Mouse (Mus musculus): ENCODE measurements around the gene Eif2b4. TPM values are rescaled to one million over a fixed set of nuclear protein-coding genes. Genes with fewer than 3 reads are reported as not detected.

Gene Eif2b4
- total and polyA plus RNA-seq, 2 experiments: 18.7 to 51.0 TPM

GRCm38 (mm10) chr5:31164878-31165277 is 28.4 kb downstream of the Eif2b4 start:
- Histone ChIP-seq H3K27me3 (ENCODE audit: control insufficient read depth, insufficient read depth, low read length) (no peaks in the 10 kb centered on the region), H3K9ac (ENCODE audit: low read depth, low read length) (no peak overlapping the region), H3K4me3 (ENCODE audit: insufficient read depth, low read depth, low read length) (no peak overlapping the region), H3K79me2 (ENCODE audit: control insufficient read depth, insufficient read depth, low read length) (no peaks in the 10 kb centered on the region), H3K27ac (replicated peaks; ENCODE audit: insufficient read depth, low read depth, low read length) (no peak overlapping the region), H3K4me1 (ENCODE audit: control insufficient read depth, insufficient read depth, low read length) (no peaks in the 10 kb centered on the region), H3K36me3 (ENCODE audit: control insufficient read depth, insufficient read depth, low read length) (peaks cover 74% of the 10 kb centered on the region)
- no peak for TF ChIP-seq POLR2A (IDR thresholded peaks at IDR 0.05; ENCODE audit: extremely low read depth, insufficient read depth, low read length)
- WGBS: 98% methylated on average over 1 of the region's 1 CpGs
- DNase-seq (ENCODE audit: extremely low read depth, low read depth, low spot score): no peak

DNA sequence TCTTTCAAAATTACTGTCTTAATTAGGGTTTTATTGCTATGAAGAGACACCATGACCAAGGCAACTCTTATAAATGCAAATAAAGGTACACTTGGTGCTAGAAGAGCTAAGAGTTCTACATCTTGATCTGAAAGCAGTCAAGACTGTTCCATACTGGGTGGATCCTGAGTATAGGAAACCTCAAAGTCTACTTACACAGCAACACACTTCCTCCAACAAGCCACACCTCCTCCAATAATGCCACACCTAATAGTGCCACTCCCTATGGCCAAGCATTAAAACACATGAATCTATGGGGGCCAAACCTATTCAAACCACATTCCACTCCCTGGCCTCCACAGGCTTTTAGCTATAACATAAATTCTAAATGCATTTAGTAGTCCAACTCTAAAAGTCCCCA is 30.8 kb downstream of the Eif2b4 start:
- Histone ChIP-seq H3K36me3 (ENCODE audit: control insufficient read depth, insufficient read depth, low read length) (peaks cover 75% of the 10 kb centered on the region), H3K9ac (ENCODE audit: low read depth, low read length) (no peak overlapping the region), H3K79me2 (ENCODE audit: control insufficient read depth, insufficient read depth, low read length) (no peaks in the 10 kb centered on the region), H3K27me3 (ENCODE audit: control insufficient read depth, insufficient read depth, low read length) (no peaks in the 10 kb centered on the region), H3K4me1 (ENCODE audit: control insufficient read depth, insufficient read depth, low read length) (no peaks in the 10 kb centered on the region), H3K4me3 (ENCODE audit: insufficient read depth, low read depth, low read length) (no peak overlapping the region), H3K27ac (replicated peaks; ENCODE audit: insufficient read depth, low read depth, low read length) (no peak overlapping the region)
- no peak for DNase-seq (ENCODE audit: extremely low read depth, low read depth, low spot score)
- no peak for TF ChIP-seq POLR2A (IDR thresholded peaks at IDR 0.05; ENCODE audit: extremely low read depth, insufficient read depth, low read length)
- TF ChIP-seq CTCF (IDR thresholded peaks at IDR 0.05; ENCODE audit: low read depth, low read length): no peak

DNA sequence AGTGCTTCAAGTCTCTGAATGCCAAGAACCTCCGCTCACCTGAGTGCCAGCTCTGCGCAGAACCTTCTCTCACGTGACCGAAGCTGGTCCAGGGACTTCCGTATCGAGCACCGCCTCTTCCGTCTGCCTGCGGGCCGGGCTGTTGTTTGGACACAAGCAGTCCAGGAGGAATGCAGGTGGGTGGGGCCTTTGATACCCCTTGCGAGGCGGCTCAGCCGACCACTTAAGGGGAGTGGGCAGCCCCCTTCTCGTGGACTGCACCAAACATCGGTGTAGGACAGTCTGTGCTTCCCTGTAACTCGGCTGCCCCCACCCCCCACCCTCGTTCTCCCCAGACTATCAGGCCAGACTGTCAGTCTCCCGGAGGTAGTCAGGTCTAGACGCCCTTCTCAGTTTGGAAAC is 39.1 kb downstream of the Eif2b4 start, which contains the start of gene Mpv17:
Gene Mpv17 (minus strand): TSS at position 100 of the 402 bp plus-strand sequence.
- H3K4me1 ChIP-seq (ENCODE audit: control insufficient read depth, insufficient read depth, low read length): peaks cover 7% of the 10 kb centered on the region; the same call in 1 of the 2 replicates
- H3K27ac ChIP-seq (replicated peaks; ENCODE audit: insufficient read depth, low read depth, low read length): peak within 1 kb of the TSS; percentile 30; the same call in 1 of the 2 replicates
- peaks cover 20% of the 10 kb centered on the region for H3K36me3 ChIP-seq (ENCODE audit: control insufficient read depth, insufficient read depth, low read length)
- no peaks in the 10 kb centered on the region for H3K79me2 ChIP-seq (ENCODE audit: control insufficient read depth, insufficient read depth, low read length)
- TF ChIP-seq POLR2A (IDR thresholded peaks at IDR 0.05; ENCODE audit: extremely low read depth, insufficient read depth, low read length) (peak; percentile 48; the same call in 1 of the 2 replicates), CTCF (IDR thresholded peaks at IDR 0.05; ENCODE audit: low read depth, low read length) (no peak)
- WGBS: under 1% methylated on average over 19 of the region's 19 CpGs
- H3K9ac ChIP-seq (ENCODE audit: low read depth, low read length): peak within 1 kb of the TSS; percentile 75
- DNase-seq (ENCODE audit: extremely low read depth, low read depth, low spot score): peak; percentile 87
- peak within 1 kb of the TSS; percentile 92 for H3K4me3 ChIP-seq (ENCODE audit: insufficient read depth, low read depth, low read length)
- no peaks in the 10 kb centered on the region for H3K27me3 ChIP-seq (ENCODE audit: control insufficient read depth, insufficient read depth, low read length)

DNA sequence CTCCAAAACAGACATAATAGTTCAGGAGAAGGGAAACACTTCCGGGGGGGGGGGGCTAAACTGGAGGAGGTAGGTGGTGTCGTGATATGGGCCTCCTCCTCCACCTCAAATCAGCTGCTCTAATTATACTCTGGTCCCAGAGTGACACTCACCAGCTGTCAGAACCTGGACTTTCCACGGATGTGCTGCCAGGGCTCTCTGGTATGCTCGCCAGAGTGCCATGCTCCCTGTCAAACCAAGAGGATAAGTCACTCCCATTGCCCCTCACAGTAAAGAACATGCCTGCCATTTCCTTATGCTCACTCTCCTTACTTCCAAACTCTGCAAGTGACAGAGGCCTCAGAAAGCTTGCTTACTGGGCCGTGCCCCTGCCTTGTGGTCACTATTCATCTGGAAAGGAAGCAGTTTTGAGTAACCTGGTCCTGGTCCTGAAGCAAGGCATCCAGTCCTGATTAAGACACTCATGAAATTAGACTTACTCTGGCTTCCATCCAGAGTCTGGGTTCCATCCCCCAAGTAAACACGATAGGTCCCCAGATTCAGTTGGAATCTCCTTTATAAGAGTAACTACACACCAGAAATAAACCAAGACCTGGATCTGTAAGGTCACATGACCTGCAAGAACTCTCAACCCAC is 39.6 kb downstream of the Eif2b4 start:
- Histone ChIP-seq H3K36me3 (ENCODE audit: control insufficient read depth, insufficient read depth, low read length) (peaks cover 15% of the 10 kb centered on the region), H3K4me3 (ENCODE audit: insufficient read depth, low read depth, low read length) (peak overlapping the region; percentile 92), H3K27ac (replicated peaks; ENCODE audit: insufficient read depth, low read depth, low read length) (no peak overlapping the region), H3K27me3 (ENCODE audit: control insufficient read depth, insufficient read depth, low read length) (no peaks in the 10 kb centered on the region), H3K79me2 (ENCODE audit: control insufficient read depth, insufficient read depth, low read length) (no peaks in the 10 kb centered on the region), H3K9ac (ENCODE audit: low read depth, low read length) (peak overlapping the region; percentile 35), H3K4me1 (ENCODE audit: control insufficient read depth, insufficient read depth, low read length) (peaks cover 7% of the 10 kb centered on the region; the same call in 1 of the 2 replicates)
- no peak for DNase-seq (ENCODE audit: extremely low read depth, low read depth, low spot score)
- WGBS: 23% methylated on average over 6 of the region's 6 CpGs
- TF ChIP-seq POLR2A (IDR thresholded peaks at IDR 0.05; ENCODE audit: extremely low read depth, insufficient read depth, low read length) (no peak), CTCF (IDR thresholded peaks at IDR 0.05; ENCODE audit: low read depth, low read length) (no peak)

DNA sequence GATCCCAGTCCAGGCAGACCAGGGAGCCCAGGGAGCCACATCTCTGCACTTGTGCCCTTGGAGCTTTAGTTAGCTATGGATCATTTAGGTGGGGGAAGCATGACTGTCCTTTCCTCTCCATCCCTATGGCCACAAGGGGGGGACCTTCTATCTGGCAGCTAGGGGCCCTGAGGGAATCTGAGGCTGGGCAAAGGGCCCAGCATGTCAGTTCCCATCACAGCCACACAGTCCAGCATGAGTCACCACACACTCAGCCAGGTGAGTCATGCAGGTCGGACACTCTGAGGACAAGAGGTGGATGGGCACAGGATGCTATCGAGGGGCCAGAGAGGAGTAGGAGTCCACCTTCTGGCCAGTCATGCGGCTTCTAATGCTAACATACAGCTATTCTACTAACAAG is 41.5 kb downstream of the Eif2b4 start:
- 75% methylated on average over 3 of the region's 3 CpGs for WGBS
- no peak for TF ChIP-seq POLR2A (IDR thresholded peaks at IDR 0.05; ENCODE audit: extremely low read depth, insufficient read depth, low read length)
- no peak for TF ChIP-seq CTCF (IDR thresholded peaks at IDR 0.05; ENCODE audit: low read depth, low read length)
- H3K4me3 ChIP-seq (ENCODE audit: insufficient read depth, low read depth, low read length): no peak overlapping the region
- no peak overlapping the region for H3K27ac ChIP-seq (replicated peaks; ENCODE audit: insufficient read depth, low read depth, low read length)
- no peaks in the 10 kb centered on the region for H3K27me3 ChIP-seq (ENCODE audit: control insufficient read depth, insufficient read depth, low read length)
- H3K4me1 ChIP-seq (ENCODE audit: control insufficient read depth, insufficient read depth, low read length): peaks cover 7% of the 10 kb centered on the region; the same call in 1 of the 2 replicates
- DNase-seq (ENCODE audit: extremely low read depth, low read depth, low spot score): no peak
- no peak overlapping the region for H3K9ac ChIP-seq (ENCODE audit: low read depth, low read length)
- H3K79me2 ChIP-seq (ENCODE audit: control insufficient read depth, insufficient read depth, low read length): no peaks in the 10 kb centered on the region
- peaks cover under 1% of the 10 kb centered on the region; the same call in 1 of the 2 replicates for H3K36me3 ChIP-seq (ENCODE audit: control insufficient read depth, insufficient read depth, low read length)

GRCm38 (mm10) chr5:31149781-31150180 is 43.4 kb downstream of the Eif2b4 start:
- WGBS: 57% methylated on average over 4 of the region's 4 CpGs
- H3K9ac ChIP-seq (ENCODE audit: low read depth, low read length): no peak overlapping the region
- peak; percentile 13 for DNase-seq (ENCODE audit: extremely low read depth, low read depth, low spot score)

More at GRCm38 (mm10) chr5:31149781-31150180, 43.4 kb downstream of the Eif2b4 start:
- peaks cover 7% of the 10 kb centered on the region; the same call in 1 of the 2 replicates for H3K4me1 ChIP-seq (ENCODE audit: control insufficient read depth, insufficient read depth, low read length)
- H3K36me3 ChIP-seq (ENCODE audit: control insufficient read depth, insufficient read depth, low read length): peaks cover 3% of the 10 kb centered on the region; the same call in 1 of the 2 replicates
- no peak for TF ChIP-seq CTCF (IDR thresholded peaks at IDR 0.05; ENCODE audit: low read depth, low read length)
- no peak for TF ChIP-seq POLR2A (IDR thresholded peaks at IDR 0.05; ENCODE audit: extremely low read depth, insufficient read depth, low read length)
- no peaks in the 10 kb centered on the region for H3K79me2 ChIP-seq (ENCODE audit: control insufficient read depth, insufficient read depth, low read length)
- no peaks in the 10 kb centered on the region for H3K27me3 ChIP-seq (ENCODE audit: control insufficient read depth, insufficient read depth, low read length)
- no peak overlapping the region for H3K27ac ChIP-seq (replicated peaks; ENCODE audit: insufficient read depth, low read depth, low read length)
- H3K4me3 ChIP-seq (ENCODE audit: insufficient read depth, low read depth, low read length): no peak overlapping the region

All from liver, adult 2 months (tissue).